Mouse (Mus musculus): ENCODE data around the gene Gabpb2. TPM values are rescaled to one million over a fixed set of nuclear protein-coding genes. Genes with fewer than 3 reads are reported as not detected.
A peak's percentile ranks its signal among the peaks of the same experiment; 100 is the strongest.

The Gabpb2 gene
- total and polyA plus RNA-seq, 3 experiments: 8.6 to 14.1 (median 13.5) TPM

- Histone ChIP-seq H3K27ac (peak overlapping the region; percentile 34), H3K9ac (ENCODE audit: low read depth, low read length) (peak overlapping the region; percentile 58), H3K4me3 (peak overlapping the region; percentile 89), H3K79me2 (replicated peaks; ENCODE audit: control insufficient read depth, insufficient read depth, low read length) (no peaks in the 10 kb centered on the region), H3K36me3 (ENCODE audit: control insufficient read depth, insufficient read depth, low read length) (no peaks in the 10 kb centered on the region), H3K4me1 (ENCODE audit: control insufficient read depth, insufficient read depth, low read length) (peaks cover 5% of the 10 kb centered on the region), H3K27me3 (ENCODE audit: control insufficient read depth, insufficient read depth, low read length) (no peaks in the 10 kb centered on the region)
- intact Hi-C loops (cut with DNase I): no loop called here
- DNase-seq: no peak
- TF ChIP-seq EP300 (IDR thresholded peaks at IDR 0.05; ENCODE audit: insufficient read depth, low read depth, low read length) (no peak), CTCF (IDR thresholded peaks at IDR 0.05) (no peak), POLR2A (IDR thresholded peaks at IDR 0.05; ENCODE audit: insufficient read depth, low read depth, low read length) (no peak)
- WGBS: 34% methylated on average over 8 of the region's 8 CpGs
These were observed 58.2 kb downstream of the Gabpb2 start for GRCm38 (mm10) chr3:95159511-95159986.

- WGBS: 36% methylated on average over 4 of the region's 4 CpGs
- no peaks in the 10 kb centered on the region for H3K36me3 ChIP-seq (ENCODE audit: control insufficient read depth, insufficient read depth, low read length)
- DNase-seq: no peak
- H3K4me1 ChIP-seq (ENCODE audit: control insufficient read depth, insufficient read depth, low read length): no peaks in the 10 kb centered on the region
- H3K27ac ChIP-seq: no peak overlapping the region
- H3K79me2 ChIP-seq (replicated peaks; ENCODE audit: control insufficient read depth, insufficient read depth, low read length): no peaks in the 10 kb centered on the region
- TF ChIP-seq EP300 (IDR thresholded peaks at IDR 0.05; ENCODE audit: insufficient read depth, low read depth, low read length): no peak
- no peak for TF ChIP-seq POLR2A (IDR thresholded peaks at IDR 0.05; ENCODE audit: insufficient read depth, low read depth, low read length)
- peak; percentile 70 for TF ChIP-seq CTCF (IDR thresholded peaks at IDR 0.05)
- H3K4me3 ChIP-seq: no peak overlapping the region
- H3K27me3 ChIP-seq (ENCODE audit: control insufficient read depth, insufficient read depth, low read length): no peaks in the 10 kb centered on the region
- no peak overlapping the region for H3K9ac ChIP-seq (ENCODE audit: low read depth, low read length)
- intact Hi-C loops (cut with DNase I): no loop called here
These were observed 63.8 kb downstream of the Gabpb2 start for GRCm38 (mm10) chr3:95153874-95154273.

GRCm38 (mm10) chr3:95147924-95148323 is 69.8 kb downstream of the Gabpb2 start:
- no peaks in the 10 kb centered on the region for H3K79me2 ChIP-seq (replicated peaks; ENCODE audit: control insufficient read depth, insufficient read depth, low read length)
- no peak for DNase-seq
- H3K27ac ChIP-seq: no peak overlapping the region
- no peaks in the 10 kb centered on the region for H3K27me3 ChIP-seq (ENCODE audit: control insufficient read depth, insufficient read depth, low read length)
- H3K4me3 ChIP-seq: no peak overlapping the region
- intact Hi-C loops (cut with DNase I): loop anchor here (5.0 kb wide), 1 partner anchor 39 kb away; no protein-coding TSS in a partner anchor
- H3K36me3 ChIP-seq (ENCODE audit: control insufficient read depth, insufficient read depth, low read length): no peaks in the 10 kb centered on the region
- H3K4me1 ChIP-seq (ENCODE audit: control insufficient read depth, insufficient read depth, low read length): no peaks in the 10 kb centered on the region
- 67% methylated on average over 3 of the region's 3 CpGs for WGBS
- no peak overlapping the region for H3K9ac ChIP-seq (ENCODE audit: low read depth, low read length)
- TF ChIP-seq EP300 (IDR thresholded peaks at IDR 0.05; ENCODE audit: insufficient read depth, low read depth, low read length): no peak
- no peak for TF ChIP-seq POLR2A (IDR thresholded peaks at IDR 0.05; ENCODE audit: insufficient read depth, low read depth, low read length)
- no peak for TF ChIP-seq CTCF (IDR thresholded peaks at IDR 0.05)

- TF ChIP-seq EP300 (IDR thresholded peaks at IDR 0.05; ENCODE audit: insufficient read depth, low read depth, low read length): peak; percentile 91
- peak; percentile 99 for TF ChIP-seq CTCF (IDR thresholded peaks at IDR 0.05)
- TF ChIP-seq POLR2A (IDR thresholded peaks at IDR 0.05; ENCODE audit: insufficient read depth, low read depth, low read length): 0 out of 2 replicates have a peak, but pooled peaks have one; percentile 17
- Histone ChIP-seq H3K4me1 (ENCODE audit: control insufficient read depth, insufficient read depth, low read length) (no peaks in the 10 kb centered on the region), H3K79me2 (replicated peaks; ENCODE audit: control insufficient read depth, insufficient read depth, low read length) (no peaks in the 10 kb centered on the region), H3K27me3 (ENCODE audit: control insufficient read depth, insufficient read depth, low read length) (no peaks in the 10 kb centered on the region), H3K9ac (ENCODE audit: low read depth, low read length) (no peak overlapping the region), H3K4me3 (no peak overlapping the region), H3K36me3 (ENCODE audit: control insufficient read depth, insufficient read depth, low read length) (no peaks in the 10 kb centered on the region), H3K27ac (no peak overlapping the region)
- 4% methylated on average over 5 of the region's 5 CpGs for WGBS
- DNase-seq: peak; percentile 88 to 92
- intact Hi-C loops (cut with DNase I): loop anchor here (1.0 to 5.0 kb wide), 5 partner anchors 18 to 121 kb away; partner anchors contain the start of genes Gabpb2, Psmd4 and Sema6c
These were observed 75.1 kb downstream of the Gabpb2 start for GRCm38 (mm10) chr3:95142617-95143011.

GRCm38 (mm10) chr3:95141952-95142616 is 75.6 kb downstream of the Gabpb2 start, which contains the start of gene Tnfaip8l2:
Gene Tnfaip8l2, minus strand, starts transcription at chr3:95142360.
- intact Hi-C loops (cut with DNase I): loop anchor here (1.0 to 5.0 kb wide), 5 partner anchors 19 to 121 kb away; partner anchors contain the start of genes Gabpb2, Psmd4 and Sema6c
- WGBS: 82% methylated on average over 10 of the region's 10 CpGs
- H3K27me3 ChIP-seq (ENCODE audit: control insufficient read depth, insufficient read depth, low read length): no peaks in the 10 kb centered on the region
- H3K4me3 ChIP-seq: no peak within 1 kb of the TSS
- no peaks in the 10 kb centered on the region for H3K36me3 ChIP-seq (ENCODE audit: control insufficient read depth, insufficient read depth, low read length)
- no peaks in the 10 kb centered on the region for H3K79me2 ChIP-seq (replicated peaks; ENCODE audit: control insufficient read depth, insufficient read depth, low read length)
- peak in 1 of 2 experiments; percentile 69 for DNase-seq
- H3K4me1 ChIP-seq (ENCODE audit: control insufficient read depth, insufficient read depth, low read length): no peaks in the 10 kb centered on the region
- no peak within 1 kb of the TSS for H3K9ac ChIP-seq (ENCODE audit: low read depth, low read length)
- TF ChIP-seq EP300 (IDR thresholded peaks at IDR 0.05; ENCODE audit: insufficient read depth, low read depth, low read length): no peak
- peak; percentile 54; the same call in 1 of the 2 replicates for TF ChIP-seq POLR2A (IDR thresholded peaks at IDR 0.05; ENCODE audit: insufficient read depth, low read depth, low read length)
- peak within 1 kb of the TSS; percentile 12; the same call in 1 of the 2 replicates for H3K27ac ChIP-seq

- H3K79me2 ChIP-seq (replicated peaks; ENCODE audit: control insufficient read depth, insufficient read depth, low read length): no peaks in the 10 kb centered on the region
- no peak for TF ChIP-seq EP300 (IDR thresholded peaks at IDR 0.05; ENCODE audit: insufficient read depth, low read depth, low read length)
- TF ChIP-seq CTCF (IDR thresholded peaks at IDR 0.05): no peak
- TF ChIP-seq POLR2A (IDR thresholded peaks at IDR 0.05; ENCODE audit: insufficient read depth, low read depth, low read length): 0 out of 2 replicates have a peak, but pooled peaks have one; percentile 25
- H3K27me3 ChIP-seq (ENCODE audit: control insufficient read depth, insufficient read depth, low read length): no peaks in the 10 kb centered on the region
- intact Hi-C loops (cut with DNase I): loop anchor here (5.0 kb wide), 1 partner anchor 99 kb away; the partner anchor contains the start of gene Psmd4
- H3K9ac ChIP-seq (ENCODE audit: low read depth, low read length): no peak overlapping the region
- DNase-seq: peak in 1 of 2 experiments; percentile 60
- 89% methylated on average over 9 of the region's 9 CpGs for WGBS
- H3K36me3 ChIP-seq (ENCODE audit: control insufficient read depth, insufficient read depth, low read length): no peaks in the 10 kb centered on the region
- H3K4me1 ChIP-seq (ENCODE audit: control insufficient read depth, insufficient read depth, low read length): no peaks in the 10 kb centered on the region
- no peak overlapping the region for H3K4me3 ChIP-seq
- peak overlapping the region; percentile 12; the same call in 1 of the 2 replicates for H3K27ac ChIP-seq
These were observed 76.2 kb downstream of the Gabpb2 start for GRCm38 (mm10) chr3:95141474-95141873.

All from heart, adult 2 months (tissue).